Mouse (Mus musculus) natural killer cell, adult 2 months (primary cell): ENCODE results near the gene Cxadr.

Experiments
- DNase-seq, 2 experiments: peaks; one replicate each; pipeline ENCODE4 v3.0.0; 2022; ENCODE audit warnings: low spot score in 2 of 2

Gene Cxadr

DNA sequence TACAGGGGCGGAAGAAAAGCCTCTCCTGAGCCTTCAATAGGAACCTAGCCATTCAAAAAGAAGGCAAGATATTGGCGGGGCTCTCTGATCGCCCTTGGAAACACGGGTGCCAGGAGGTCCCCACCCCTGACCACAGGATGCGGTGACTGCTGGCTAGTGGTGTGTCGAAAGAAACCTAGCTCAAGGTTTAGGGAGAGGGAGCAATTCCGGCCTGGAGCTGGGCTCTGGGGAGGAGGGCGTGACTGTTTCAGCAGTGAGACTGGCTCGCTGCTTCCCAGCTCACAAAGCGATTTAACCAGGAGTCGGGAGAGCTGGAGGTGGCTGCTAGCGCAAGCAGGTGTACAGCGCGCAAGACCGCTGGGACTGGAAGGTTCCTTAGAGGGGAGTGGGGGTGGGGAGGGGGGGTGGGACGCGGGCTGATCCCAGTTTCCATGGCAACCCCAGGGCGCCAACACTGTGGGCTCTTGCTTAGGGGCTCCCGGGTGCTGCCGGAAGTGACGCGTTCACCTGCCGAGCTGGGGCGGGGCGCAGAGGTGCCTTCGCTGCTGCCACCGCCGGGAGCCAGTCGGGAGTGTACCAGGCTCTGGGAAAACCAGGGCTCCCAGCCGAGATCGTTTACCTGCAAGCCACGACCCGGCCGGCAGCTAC, at the start of gene Cxadr:
TSS of gene Cxadr (plus strand) at position 307 of the 648 bp plus-strand sequence.
- DNase-seq: peak; percentile 12 to 26

GRCm38 (mm10) chr16:78258989-78259388, 42.3 kb upstream of the Cxadr start:
- no peak for DNase-seq

GRCm38 (mm10) chr16:78260070-78260879, 41.0 kb upstream of the Cxadr start:
- DNase-seq: no peak

GRCm38 (mm10) chr16:78261520-78261919, 39.8 kb upstream of the Cxadr start:
- no peak for DNase-seq

GRCm38 (mm10) chr16:78264442-78265150, 36.7 kb upstream of the Cxadr start:
- DNase-seq: no peak

DNA sequence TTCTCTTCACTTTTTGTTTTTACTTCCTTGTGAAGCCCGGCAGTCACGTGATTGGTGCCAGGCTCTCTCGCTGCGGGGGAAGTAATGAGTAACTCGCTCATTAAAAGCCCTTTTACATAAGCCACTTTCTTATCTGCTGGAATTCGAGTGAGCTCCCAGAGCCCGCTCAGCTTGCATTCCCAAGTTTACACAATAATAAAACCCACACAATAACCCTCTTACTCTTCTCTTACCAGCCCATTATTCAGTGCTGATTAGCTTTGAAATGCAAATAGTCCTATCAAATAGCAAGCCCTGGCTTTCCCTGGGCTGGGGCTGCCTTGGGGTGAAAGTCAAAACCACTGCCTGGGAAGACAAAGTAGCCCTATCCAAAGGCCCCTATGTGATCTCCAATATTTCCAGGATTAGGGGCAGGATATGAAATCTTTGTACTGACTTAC, 36.1 kb upstream of the Cxadr start:
- DNase-seq: peak; percentile 33 to 47

DNA sequence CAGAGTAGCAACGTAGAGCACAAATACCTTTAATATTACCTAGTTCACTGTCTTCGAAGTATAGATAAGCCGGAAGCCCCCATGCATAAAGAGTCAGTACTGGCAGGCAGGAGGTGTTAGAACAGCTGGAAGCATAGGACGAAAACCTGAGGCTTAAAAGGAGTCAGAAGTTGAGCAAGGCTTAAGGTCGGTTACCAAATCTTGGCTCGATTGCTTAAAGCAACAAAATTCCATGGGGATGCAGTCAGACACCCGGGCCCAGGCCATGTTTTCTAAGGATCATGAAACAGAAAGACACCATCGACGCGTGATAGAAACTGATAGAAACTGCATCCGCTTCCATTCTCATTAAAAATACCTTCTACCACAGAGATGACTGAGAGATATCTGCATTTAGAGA, 35.5 kb upstream of the Cxadr start:
- DNase-seq: no peak

DNA sequence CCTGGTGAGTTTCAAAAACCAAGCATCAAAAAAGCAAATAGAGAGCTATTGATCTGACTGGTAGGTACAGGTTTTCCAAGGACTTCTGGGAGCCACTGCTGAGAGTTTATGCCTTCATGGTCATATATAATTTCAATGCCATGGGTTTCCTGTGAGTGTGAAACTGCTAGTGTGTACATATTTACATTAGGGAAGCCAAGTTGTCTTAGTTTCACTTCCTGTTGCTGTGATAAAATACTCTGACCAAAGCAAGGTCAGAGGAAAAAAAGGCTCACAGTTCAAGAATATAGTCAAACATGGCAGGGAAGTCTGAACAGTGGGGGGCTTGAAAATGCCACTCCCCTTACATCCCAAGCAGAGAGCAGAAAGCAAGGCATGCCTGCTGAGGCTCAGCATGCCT, 33.8 kb upstream of the Cxadr start:
- no peak for DNase-seq

DNA sequence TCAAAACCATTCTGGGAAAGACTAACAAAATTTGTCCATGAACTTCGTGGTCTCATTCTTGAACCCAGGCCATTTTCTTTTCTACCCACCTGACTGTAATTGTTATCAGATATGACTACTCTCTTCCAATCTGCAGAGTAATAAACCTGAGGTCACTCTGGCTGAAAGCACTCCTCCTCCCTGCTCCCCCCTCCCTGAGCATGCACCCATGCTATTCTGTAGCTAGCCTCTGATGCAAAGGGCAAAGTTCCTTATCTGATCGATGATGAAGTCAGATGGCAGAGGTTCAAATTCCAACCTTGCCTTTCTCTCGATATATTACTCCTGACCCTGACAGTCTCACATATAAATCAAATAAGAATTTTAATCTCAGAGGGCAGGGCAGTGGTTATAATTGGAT, 33.1 kb upstream of the Cxadr start:
- DNase-seq: no peak

GRCm38 (mm10) chr16:78274825-78275455, 26.3 kb upstream of the Cxadr start:
- no peak for DNase-seq

GRCm38 (mm10) chr16:78277567-78277966, 23.7 kb upstream of the Cxadr start:
- no peak for DNase-seq

- DNase-seq: no peak
Measured at GRCm38 (mm10) chr16:78280093-78280881, 21.0 kb upstream of the Cxadr start.

- no peak for DNase-seq
Measured at GRCm38 (mm10) chr16:78283231-78283630, 18.1 kb upstream of the Cxadr start.

DNA sequence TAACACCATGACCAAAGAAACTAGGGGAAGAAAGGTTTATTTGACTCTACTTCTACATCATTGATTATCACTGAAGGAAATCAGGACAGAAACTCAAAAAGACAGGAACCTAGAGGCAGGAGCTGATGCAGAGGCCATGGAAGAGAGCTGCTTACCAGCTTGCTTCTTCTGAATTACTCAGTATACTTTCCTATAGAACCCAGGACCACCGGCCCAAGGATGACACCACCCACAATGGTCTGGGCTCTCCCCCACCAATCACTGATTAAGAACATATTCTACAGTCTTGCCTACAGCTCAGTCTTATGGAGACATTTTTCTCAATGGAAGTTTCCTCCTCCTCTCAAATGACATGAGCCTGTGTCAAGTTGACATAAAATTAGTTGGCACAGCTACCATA, 7.2 kb upstream of the Cxadr start:
- no peak for DNase-seq

- DNase-seq: no peak
Measured at GRCm38 (mm10) chr16:78294606-78295275, 6.5 kb upstream of the Cxadr start.

- DNase-seq: no peak
Measured at GRCm38 (mm10) chr16:78295601-78296000, 5.7 kb upstream of the Cxadr start.

DNA sequence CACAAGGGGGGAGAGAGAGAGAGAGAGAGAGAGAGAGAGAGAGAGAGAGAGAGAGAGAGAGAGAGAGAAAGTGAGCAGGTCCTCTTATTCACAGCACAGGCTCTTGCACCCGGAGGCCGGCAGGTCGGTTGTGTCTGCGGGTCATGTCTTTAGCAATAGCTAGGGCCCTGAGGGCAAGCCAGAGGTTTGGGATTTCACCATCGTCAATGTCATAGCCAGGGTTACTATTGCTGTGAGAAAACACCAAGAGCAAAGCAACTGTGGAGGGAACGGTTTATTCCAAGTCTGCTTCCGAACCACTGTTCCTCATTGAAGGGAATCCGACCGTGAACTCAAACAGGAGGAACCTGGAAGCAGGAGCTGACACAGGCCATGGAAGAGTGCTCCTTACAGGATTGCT, 5.2 kb upstream of the Cxadr start:
- DNase-seq: no peak

- peak in 1 of 2 experiments; percentile 2 for DNase-seq
Measured at GRCm38 (mm10) chr16:78301831-78302677, 765 bp downstream of the Cxadr start.

GRCm38 (mm10) chr16:78302678-78303050, 1.4 kb downstream of the Cxadr start:
- DNase-seq: no peak

GRCm38 (mm10) chr16:78305606-78306100, 4.4 kb downstream of the Cxadr start:
- DNase-seq: no peak
